Mouse (Mus musculus): ENCODE data around the gene Itga6. TPM values are rescaled to one million over a fixed set of nuclear protein-coding genes. Genes with fewer than 3 reads are reported as not detected.

Gene Itga6
- total RNA-seq, 2 experiments from 2014 or later, result 104 to 114 TPM

DNA sequence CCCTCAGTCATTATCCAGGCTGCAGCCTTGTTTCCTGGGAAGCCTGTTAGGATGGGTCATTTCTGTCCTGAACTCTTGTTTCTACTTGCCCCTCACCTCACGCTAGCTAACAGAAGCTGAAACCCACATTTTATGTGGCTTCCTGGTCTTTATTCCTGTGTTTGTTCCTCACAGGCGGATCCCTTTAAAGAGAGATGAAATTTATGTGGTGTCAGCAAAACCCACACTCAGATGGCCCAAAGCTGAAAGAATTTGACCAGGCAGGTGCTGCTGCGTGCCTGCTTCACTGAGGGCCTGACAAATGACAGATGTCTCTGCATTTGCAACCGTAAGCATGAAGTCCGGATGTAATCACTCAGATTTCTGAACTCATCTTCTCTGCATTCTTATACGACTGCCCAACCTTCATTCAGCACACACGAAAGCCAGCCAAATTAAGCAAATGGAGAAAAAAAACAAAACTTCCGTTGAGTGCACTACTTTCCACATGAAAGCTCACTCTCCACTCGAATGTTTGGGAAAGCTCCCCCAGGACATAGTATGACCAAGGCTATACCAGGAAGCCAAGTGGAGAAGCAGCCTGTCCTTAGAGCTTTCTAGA is 10.5 kb upstream of the Itga6 start:
- DNase-seq, result no peak

DNA sequence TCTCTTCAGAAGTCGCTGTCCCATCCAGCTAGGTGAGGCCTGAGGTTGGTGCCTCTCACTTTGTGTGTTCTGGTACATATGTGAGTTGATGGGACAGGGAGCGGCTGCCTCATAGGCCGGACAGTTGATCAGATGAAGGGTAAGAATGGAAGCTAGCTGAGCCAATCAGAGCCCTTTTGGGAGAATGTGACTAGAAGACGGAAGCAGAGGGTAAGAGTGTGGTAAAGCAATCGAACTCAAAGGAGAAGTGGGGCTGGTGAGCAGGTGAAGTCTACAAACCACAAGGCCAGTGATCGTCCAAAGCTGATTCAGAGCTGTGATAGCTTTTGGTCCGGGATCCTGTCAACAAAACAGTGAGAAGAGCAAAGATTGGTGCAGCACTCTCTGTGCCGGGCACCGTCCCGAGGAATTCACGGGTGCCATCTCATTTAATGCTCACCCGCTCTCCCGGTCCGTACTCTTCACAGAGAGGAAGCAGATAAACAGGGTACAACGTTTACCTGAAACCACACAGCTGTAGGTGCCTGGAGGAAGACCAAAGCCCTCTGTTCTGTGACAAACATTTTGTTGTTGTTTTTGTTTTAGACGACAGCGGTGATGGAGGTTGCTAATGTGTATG is 9.8 kb upstream of the Itga6 start:
- no peak for DNase-seq

DNA sequence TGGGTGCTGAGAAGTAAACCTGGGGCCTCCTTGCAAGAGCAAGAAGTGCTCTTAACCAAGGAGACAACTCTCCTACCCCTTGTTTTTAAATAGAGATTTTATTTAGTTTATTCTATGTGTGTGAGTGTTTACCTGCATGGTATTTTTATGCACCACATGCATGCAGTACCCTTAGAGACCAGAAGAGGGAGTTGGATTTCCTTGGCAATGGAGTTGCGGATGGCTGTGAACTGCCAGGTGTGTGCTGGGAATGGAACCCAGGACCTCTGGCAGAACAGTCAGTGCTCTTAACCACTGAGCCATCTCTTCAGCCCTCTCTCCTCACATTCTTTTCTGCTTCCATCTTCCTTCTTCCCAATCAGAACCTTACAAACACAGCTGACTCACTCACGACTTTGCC is 9.2 kb upstream of the Itga6 start:
- no peak for DNase-seq

DNA sequence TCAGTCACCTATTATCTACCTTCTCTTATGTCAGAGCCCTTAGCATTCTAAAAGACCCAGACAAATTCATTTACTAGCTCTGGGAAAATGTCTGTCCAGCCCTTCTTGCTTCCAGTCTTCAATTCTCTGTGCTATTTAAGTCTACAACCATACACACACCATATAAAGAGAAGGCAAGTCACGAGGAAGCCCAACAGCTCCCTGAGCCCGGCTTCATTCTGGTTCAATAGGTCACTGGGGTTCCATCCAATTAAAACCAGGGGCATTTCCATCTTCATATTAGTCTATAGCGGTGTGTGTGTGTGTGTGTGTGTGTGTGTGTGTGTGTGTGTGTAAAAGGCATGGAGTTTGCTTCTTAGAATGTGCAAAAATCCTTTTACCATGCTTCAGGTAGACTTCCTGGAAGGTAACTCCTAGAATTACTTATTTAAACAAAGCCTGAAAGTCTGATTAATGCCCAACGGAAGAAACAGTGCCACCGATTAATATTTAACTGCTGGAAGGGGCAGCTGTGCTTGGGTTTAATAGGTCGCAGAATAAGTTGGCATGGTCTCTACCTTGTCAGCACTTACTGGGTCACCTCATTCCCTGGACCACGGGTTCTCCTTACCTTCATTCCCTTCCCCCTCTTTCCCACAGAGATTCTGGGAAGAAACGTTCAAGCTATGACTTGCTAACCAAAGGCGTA is 6.1 kb upstream of the Itga6 start:
- no peak for DNase-seq

DNA sequence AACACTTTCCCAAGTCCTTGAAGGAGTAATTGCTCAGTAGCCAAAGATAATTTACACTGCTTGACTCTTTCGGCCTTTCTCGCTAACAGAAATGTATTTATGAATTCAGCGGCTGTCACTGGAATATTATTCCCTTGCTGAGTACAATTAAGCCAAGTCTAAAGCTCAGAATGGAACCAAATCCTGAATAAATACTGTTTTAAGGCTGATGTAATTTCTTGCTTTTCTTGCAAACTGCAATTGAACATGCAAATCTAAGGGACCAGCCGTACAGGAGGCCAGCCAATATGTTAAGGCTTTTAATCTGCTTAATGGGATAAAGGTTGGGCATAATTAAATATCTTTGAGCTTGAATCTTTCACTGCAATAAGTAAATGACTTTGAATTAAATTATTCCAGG is 2.9 kb upstream of the Itga6 start:
- DNase-seq, result no peak

DNA sequence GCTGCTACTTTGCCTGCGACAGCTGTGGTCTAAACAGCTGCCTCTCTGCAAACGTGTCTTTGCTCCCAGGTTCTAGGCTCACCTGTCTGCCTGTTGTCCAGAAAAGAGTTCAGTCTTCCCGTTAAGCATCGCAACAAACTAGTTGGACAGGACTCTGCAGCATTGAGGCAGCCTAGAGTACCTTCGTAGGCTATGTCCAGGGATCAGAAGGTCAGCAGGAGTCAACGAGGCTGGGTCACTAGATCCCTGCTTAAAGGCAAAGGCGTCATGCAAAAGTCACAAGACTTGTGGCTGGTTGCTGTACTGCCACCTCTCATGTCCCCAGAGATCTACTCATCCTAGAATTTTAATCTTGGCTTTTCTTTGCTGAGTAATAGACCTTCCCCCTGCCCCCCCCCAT is 2.0 kb upstream of the Itga6 start:
- no peak for DNase-seq

DNA sequence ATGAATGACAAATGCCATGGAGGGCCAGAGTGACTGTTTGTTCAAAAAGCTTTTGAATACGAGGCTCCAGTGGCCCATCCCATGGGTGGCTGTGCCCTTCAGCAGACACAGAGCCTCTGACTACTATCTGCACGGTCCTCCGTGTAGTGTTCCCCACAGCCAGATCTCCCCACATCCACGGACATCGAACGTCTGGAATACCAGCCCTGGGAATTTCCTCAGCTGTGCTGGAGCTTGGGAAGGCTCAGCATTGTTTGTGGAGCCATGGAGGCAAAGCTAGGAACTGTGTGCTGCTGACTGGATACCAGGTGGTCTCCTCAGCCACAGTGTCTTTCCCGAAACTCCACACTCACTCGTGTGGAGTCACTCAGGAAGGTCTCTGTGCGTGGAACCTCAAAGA is 1.1 kb upstream of the Itga6 start:
- DNase-seq, result no peak

DNA sequence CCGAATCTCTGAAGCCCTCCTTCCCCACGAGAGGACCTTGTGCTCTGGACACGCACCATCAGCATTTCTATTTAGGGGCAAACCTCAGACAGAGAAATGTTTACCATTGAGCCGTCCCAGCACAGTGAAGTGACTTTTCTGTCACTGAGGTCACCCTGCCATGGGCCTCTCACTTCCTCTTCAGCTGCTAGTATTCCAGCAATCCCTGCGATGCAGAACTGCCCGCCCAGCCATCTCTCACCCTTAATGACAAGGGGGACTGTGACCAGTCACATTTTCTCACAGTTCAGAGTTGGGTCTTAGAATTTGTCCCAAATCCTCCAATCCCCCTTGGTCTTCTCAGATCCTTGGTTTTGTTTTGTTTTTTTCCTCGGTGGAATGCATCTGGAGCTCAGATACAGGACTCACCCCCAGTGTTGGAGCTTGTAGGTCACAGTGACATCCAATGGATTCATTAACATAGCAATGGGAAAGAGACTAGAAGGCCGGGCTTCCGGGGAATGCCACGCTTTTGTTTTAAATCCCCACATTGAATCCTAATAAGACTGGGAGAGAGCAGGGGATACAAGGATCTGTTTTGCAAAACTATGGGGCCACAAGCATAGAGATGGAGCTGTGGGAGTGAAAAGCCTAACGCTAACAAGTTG is 432 bp upstream of the Itga6 start:
- DNase-seq, result peak; percentile 36

DNA sequence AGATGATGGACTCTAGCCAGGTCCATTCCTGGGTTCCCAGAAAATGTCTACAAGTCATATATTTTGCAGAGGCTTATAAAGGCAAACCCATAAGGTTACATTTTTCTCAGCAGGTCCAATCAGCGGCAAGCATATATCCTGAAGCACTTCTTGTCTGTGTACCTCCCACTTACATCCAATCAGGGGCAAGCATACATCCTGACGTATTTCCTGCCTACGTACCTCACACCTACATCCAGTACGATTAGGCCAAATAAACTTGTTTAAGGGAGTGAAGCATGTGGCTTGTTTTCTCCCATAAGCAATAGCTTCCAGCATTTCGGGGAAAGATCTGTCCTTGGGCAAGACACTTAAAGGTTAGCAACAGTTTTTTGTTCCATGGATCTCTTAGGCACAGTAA is 3.0 kb downstream of the Itga6 start:
- no peak for DNase-seq

DNA sequence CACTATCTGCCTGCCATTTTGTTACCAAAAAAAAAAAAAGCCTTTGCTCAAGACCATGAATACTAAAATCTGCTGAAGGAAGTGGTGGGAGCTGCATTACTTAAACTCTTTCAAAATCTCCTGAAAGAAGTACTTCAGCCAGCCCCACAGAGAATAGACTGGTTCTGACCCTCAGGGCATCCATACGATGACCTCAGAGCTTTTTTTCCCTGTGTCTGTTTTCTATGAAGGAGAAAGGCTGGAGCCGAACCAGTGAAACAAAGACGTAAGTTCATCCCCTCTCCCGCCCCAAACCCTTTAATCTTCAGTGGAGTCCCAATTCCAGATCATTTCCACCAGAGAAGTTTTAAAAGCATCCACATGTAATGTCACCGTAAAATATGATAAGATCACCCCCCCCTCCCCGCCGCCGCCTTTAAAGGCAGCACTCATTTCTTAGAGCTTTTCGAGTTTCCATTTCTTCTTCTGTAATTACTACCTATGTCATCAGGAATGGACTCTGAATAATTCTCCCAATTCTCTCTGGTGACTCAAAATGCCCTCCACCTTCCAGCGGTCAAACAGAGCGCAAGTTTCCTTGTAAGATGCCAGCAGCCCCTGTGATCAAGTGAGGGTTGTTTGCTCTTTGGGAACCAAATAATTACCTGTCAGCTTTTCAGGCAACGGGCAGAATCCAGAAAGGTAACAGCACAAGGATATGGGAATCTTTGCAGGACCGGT is 4.1 kb downstream of the Itga6 start:
- DNase-seq, result no peak

DNA sequence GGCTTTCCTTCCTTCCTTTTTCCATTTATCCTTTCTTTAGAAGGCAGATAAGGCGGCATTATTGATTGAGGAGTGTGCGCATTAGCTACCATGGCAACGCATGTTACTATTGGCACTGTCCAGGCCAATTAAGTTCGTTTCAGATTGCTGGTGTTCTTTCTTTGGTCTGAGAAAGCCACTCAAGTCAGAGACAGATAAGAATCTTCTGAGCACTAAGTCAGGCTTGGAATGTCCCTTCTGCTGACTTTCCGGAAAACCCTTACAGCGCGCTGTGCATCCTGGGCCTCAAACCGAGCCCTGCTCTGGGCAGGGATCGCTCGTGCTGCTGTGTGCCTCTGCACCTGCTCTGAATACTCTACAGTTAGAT is 4.7 kb downstream of the Itga6 start:
- DNase-seq, result no peak

DNA sequence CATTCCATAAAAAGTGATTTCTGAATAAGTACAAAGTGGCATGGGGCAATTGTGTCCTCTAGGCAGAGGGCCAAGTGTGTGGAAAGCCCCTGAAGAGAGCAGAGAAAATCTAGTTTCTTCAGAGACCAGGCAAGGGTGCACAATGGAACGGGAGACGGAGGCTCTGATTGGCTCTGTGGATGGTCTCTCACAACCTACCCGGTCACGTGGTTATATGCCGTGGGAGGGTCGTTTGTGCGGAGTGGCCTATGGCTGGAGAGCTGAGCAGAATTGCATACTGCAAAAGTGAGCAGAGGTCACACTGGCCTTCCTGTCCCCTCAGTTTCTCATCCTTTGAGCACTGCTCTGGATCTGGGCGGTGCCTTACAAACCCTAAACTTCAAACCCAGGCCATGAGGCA is 5.9 kb downstream of the Itga6 start:
- DNase-seq, result peak; percentile 35

DNA sequence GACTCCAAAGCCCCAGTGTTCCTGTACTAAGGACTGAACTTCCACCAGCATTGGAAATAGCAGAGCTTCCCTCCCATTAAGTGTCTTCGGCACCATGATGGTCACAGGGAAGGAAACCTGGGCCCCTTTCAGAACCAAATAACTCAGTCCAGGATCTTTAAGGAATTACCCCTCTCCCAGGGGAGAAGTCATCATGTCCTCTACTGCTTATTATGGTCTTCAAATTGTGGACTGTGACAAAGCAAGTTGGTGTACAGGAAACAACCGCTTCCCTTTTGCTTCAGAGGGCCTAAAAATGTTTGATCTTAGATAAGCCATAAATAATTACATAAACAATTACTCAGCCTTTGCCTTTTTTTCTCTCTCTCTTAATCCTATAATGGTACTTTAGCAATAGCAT is 6.4 kb downstream of the Itga6 start:
- no peak for DNase-seq

DNA sequence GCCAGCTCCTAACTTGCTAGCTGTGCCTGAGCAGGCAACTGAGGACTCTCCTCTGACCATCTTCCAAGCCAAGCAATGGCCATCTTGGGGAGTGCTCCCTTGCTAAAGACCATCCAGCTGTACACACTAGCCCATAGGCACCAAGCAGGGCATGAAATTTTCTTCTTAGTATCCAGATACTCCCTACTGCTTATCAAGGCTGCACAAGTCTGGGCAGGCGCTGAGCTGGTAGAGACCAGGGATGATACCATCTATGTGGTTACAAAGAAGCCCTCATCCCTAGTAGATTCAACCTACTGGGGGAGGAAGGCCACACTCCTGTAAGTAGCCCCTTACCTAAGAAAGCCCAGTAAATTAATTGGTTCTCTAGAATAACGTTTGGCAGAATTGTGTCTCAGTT is 7.0 kb downstream of the Itga6 start:
- no peak for DNase-seq

DNA sequence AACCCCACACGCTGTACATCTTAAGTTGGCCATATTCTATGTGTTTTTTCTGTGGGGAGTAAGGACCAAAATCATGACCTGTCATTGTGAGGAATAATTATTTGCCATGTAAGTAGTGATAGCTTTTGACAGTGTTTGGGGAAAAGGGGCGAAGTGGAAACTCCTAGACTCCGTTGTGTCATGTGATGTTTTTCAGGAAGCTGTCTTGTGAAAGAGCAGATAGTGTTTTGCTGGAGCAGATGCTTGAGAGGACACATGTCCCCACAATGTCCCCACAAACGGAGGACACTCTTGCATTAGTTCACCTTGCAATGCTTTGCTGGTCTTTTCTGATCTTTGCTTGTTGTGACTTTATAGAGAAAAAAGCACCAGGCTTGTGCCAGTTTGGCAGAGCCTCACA is 7.7 kb downstream of the Itga6 start:
- no peak for DNase-seq

DNA sequence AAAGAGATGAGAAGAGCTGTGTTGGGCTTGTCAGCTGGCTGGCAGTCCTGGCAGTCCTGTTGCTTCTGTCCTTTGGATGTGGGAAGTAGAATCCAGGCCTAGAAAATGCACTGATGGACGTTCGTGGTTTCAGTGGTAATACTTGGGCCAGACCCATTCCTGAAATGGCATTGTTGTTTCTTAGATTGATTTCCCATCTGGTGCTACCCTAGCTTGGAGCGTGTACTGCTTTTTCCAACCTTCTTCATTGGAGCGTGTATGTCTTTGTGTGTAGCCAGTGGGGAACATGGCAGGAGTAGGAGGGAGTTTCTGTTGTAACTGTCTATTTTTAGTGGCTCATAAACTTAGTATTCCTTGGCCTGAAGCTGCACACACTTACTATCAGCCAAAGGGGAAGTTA is 10.3 kb downstream of the Itga6 start:
- no peak for DNase-seq

DNA sequence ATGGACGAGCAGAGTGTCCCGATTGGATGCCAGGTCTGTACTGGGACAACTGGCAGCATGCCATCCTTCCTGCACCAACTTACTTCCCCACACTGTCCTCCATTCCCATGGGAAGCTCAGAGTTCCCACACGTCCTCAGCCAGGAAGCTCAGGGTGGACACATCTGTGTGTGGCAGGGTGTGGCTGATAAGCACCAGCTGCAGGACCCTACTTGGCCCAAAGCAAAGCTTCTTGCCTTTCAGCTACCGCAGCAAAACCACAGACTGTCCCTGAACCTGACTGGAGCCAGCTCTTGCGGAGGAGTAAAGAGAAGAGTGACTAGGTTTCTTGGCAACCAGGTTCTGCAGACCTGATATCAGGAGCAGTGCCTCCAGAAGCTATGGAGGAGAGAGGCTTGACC is 11.7 kb downstream of the Itga6 start:
- DNase-seq, result peak; percentile 52

DNA sequence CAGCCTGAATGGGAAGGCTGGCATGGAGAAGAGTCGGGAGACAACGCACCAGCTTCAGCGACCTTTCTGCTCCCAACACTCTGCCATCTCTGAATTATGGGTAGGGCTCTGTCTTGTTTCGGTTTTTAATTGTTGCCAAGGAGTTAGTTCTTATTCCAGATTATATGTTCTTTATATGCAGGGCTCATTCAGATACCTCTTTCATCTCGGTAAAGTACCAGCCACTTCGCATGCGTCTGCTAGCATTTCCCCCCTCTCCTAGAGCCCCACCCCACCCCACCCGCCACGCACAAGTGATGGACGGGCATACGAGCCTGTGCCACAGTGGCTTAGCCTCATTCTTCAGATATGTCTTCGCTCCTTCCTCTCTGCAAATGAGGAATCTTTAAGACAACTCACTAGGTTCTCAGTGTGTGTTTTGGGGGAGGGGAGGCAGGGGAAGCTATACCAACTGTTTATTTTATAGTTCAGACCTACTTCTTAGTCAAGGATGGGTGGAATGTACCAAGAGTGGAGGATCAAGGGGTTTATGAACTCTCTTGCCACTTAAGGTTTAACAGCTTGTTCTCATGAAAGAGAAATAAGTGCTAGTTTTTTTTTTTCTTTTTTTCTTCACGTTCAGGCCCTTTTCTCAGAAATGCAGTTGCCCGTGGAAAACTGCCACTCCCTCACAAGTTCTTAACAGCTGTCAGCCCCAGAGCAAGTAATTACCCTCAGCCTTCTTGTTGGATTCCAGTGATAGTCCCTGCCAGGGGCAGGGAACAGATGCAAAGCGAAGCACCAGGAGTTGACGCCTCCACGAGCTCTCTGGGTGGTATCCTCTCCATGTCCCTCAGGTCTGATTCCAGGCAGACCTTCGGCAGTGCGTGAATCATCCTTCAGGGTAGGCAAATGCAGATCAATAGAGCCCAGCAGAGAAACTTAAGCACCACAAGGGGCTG is 13.4 kb downstream of the Itga6 start:
- no peak for DNase-seq

DNA sequence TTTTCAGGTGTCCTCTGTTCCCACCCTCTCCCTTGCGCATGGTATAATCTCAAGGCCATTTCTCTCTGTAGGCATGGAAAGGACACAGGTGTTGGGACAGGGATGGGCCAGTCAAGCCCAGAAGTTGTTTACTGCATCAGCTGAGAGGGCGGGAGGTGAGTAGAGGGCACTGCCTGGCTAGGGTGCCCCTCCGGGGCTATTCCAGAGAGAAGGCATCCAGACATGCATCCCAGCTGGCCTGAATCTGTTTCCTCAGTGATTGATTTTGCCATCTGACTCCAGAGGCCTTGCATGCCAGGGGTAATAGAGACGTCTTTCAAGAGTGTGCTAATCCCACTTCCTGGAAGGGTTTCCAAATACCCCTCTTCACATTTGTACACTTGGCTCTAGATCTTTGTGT is 14.7 kb downstream of the Itga6 start:
- DNase-seq, result no peak

DNA sequence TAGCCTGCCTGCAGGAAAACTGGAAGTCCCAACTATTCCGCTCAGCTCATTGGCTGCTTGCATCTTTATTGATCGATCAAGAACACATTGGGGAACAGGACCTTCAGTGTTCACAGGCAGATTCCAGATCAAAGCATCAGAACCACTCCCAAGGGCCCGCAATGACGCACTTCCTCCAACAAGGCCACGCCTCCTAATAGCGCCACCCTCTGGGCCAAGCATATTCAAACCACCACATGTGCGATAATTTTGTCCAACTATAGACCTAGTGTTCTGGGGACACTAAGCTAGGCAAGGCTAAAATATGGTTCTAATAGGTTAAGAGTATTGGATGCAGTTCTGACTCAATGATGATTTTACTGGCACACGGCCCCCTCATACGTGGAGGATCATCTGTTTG is 15.7 kb downstream of the Itga6 start:
- DNase-seq, result no peak

DNA sequence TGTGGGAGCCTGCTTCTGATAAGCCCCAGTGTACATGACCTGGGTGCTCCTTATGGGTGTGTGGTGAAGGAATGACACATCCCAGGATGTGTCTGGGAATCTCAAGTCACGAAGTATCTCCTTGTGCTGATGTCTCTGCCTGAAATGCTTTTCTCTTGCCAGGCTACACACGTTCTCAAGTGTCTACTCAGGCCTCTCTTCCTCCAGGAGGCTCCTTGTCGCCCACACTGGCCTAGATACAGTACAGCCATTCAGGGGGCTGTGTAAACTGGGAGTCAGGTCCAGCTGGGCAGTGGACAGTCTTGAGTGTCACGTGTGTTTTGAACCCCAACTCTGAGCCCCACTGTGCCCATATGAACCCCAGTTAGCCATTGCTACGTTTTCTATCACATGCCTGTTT is 19.1 kb downstream of the Itga6 start:
- no peak for DNase-seq
